Mouse (Mus musculus) kidney, adult 9 months (tissue): ENCODE measurements around the gene Cab39l.
A peak's percentile ranks its signal among the peaks of the same experiment; 100 is the strongest.

ENCODE experiments used
- DNase-seq: peaks from one replicate; pipeline ENCODE4 v3.0.0; 2022

Gene Cab39l

GRCm38 (mm10) chr14:59506139-59506538 is 65.4 kb downstream of the Cab39l start:
- DNase-seq, result no peak

- DNase-seq, result no peak
Measured at GRCm38 (mm10) chr14:59513922-59514444, 73.2 kb downstream of the Cab39l start.

DNA sequence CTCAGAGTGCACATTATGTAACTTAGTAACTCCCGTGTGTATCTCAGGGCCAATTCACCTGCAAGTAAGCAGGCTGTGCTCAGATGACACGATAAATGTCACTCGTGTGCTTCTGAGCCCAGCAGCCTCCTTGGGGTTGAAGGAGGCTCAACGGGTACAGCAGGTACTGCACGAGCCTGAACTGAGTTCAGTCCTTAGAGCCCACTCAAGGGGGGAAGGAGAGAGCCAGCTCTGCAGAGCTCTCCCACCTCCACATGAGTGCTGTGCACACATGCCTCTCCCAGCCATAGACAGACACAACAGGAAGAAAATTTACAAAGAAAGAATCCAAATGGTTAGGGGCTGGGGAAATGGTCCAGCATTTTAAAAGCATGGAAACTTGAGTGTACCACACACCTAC is 85.1 kb downstream of the Cab39l start:
- no peak for DNase-seq

- no peak for DNase-seq
Measured at GRCm38 (mm10) chr14:59530801-59531200, 90.0 kb downstream of the Cab39l start.

DNA sequence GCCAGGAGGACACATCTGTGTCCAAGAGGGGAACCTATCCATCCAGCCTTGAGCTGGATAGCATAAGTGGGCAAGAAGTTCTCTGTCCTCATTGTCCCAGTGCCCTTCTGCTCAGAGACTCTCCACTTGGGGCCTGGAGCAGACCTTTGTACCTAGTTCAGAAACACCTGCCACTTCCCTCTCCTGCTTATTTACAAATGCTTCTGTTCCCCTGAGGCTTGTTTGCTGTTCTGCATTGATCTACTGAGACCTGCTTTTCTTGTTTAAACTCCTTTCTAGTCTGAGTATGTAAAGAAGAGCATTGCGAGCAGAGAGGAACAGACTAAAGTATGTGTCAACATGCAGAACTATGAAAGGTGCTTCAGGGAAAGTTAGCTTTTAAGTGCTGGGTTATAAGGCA is 92.2 kb downstream of the Cab39l start:
- peak; percentile 46 for DNase-seq

DNA sequence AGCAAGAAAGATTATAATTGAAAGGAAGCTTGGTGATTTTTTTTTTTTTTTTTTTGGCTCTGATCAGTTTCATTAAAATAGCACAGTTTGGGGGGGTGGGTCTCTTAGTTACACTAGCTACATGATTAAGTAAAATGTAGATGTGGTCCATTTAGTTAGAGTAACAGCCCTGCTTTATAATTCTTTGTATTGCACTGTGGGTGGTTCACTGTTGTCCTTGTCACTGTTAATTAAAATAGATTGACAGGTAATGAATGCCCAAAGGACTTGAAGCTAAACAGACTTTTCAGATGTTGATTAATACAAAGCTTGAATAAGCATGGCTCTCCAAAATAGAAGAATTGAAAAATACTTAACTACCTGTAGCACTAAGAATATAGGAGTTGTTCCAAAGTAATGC is 93.1 kb downstream of the Cab39l start:
- no peak for DNase-seq

DNA sequence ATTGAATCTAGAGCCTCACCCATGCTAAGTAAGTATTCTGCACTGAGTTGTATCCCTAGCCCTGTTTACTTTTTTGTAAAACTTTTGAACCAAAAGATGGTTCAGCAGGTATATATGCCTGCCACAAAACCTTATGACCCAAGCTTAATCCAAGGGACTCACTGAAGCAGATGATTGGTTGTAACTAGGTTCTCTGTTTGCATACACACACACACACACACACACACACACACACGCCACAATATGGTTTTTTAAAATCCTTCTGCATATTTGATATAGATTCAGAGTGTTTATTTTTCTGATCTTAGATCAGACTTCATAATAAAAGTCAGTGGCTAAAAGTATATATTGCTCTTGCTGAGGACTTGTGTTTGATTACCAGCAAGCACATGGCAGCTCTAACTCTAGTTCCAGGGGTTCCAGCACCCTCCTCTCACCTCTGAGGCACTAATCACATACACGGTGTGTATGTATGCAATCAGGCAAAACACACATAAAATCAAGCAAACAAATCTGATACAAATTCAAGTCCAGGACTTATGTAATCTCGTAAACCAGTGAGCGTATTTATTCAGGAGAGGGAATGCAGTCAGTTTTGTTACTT is 97.2 kb downstream of the Cab39l start:
- no peak for DNase-seq

- DNase-seq, result peak; percentile 47
Measured at GRCm38 (mm10) chr14:59540230-59540629, 99.5 kb downstream of the Cab39l start.

DNA sequence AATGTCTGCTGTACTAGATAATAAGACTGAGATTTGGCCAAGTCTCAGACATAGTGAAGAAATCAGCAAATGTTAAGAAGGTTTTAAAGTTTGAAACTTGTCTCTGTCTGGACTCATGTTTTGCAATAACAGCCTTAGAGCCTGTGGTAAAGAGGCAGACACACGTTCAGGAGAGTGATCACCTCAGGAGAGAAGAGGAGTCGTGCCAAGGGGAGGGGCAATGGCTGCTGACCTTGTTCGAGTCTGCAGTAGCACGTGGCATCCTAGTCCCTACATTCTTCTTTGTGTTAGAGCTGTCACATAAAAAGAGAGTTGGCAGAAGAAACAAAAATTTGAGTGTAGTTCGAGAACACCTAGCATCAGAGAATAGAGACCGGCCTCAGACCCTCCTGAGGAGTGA is 100.0 kb downstream of the Cab39l start:
- peak; percentile 65 for DNase-seq

DNA sequence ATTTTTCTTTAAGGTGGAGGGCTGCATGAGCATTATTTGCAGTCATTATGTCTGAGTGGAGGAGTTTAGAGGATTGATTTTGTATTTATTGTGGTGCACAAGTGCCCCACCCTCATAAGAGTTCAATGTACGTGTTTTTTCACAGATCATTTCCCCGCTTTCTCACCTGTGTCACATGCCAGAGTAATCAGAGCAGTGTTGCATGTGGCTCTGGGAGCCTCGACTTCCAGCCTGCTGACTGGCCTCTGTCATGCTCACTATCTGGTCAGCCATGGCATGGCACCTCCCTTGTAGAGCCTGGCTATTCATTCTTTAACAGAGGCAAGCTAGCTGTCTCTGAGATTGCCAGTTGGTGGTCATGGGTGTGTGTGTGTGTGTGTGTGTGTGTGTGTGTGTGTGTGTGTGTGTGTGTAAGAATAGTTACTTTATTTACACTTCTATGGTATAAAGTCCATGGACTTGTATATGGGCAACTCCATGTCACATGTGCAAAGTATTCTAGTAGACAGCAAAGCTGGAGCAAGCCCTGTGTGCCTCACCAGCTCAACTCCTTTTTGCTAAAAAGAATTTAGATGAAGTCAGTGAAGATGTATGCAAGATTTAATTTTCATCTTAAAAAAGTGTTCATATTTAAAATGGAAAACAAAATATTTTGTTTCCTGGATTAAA is 102.5 kb downstream of the Cab39l start:
- no peak for DNase-seq

GRCm38 (mm10) chr14:59543956-59544355 is 103.2 kb downstream of the Cab39l start:
- no peak for DNase-seq

DNA sequence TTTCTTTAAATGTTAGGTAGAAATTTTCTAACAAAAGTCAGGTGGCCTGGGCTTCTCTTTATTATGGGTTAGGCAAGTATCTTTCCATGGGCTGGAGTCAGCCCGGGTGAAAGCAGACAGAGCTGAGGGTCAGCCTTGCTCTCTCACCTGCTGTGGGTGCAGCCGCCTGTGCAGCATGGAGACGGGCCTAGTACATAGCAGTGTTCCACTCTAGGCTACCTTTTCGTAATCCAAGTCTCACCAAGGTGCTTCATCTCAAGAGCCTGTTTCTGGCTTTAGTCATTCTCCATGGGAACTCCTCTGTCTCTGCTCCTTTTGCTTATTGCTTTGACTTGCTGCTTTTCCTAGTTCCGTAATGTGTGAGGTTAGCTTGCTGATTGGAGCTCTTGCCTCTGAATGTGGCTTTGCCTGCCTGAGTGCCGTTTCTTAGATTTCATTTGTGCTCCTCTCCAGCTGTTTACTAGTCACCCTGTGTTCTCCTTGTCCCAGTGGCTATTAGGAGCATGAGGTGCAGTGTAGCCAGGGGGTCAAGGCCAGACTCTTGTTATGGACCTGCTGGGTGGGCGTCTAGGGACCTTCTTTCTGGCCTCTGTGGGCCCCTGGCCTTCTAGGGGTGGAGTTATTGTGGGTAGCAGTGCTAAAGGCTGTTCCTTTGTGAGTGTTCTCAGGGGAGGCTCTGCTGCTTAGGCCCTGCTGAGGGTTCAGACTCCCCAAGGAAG is 105.5 kb downstream of the Cab39l start:
- DNase-seq, result no peak

DNA sequence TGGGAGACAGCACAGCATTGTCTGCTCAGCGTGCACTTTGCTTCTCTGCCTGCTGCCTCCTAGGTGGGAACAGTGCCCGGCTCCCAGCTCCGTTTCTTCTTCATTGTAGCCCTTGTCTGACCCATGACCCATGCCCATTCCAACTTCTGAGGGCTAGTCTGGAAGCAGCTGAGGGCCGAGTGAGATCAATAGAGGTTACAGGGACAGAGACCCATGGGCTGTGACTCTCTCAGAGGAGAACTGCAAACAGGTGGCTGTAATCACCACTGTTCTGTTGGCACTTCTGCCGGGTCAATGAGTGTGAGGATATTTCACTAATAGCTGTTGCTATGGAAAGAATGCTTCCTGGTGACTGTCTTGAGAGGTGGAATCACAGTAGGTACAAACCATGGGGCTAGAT is 106.8 kb downstream of the Cab39l start:
- no peak for DNase-seq

DNA sequence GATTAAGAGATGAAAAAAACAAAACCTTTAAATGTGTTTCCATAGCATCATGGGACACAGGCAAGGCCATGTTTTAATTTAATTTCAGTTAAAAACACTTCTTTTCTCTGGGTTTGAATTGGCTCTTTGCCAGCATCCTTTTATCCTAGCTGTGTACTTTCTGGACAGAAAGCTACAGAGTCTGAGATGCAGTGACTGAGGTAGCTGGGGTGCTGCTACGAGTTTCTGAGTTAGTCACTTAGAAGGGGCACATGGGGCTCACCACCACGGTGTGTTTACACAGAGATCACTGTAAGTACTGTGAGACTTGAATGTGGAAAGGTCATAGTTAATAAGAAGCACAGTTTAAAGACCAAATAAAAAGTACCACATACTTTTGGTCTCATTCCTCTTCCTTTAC is 107.8 kb downstream of the Cab39l start:
- DNase-seq, result no peak

DNA sequence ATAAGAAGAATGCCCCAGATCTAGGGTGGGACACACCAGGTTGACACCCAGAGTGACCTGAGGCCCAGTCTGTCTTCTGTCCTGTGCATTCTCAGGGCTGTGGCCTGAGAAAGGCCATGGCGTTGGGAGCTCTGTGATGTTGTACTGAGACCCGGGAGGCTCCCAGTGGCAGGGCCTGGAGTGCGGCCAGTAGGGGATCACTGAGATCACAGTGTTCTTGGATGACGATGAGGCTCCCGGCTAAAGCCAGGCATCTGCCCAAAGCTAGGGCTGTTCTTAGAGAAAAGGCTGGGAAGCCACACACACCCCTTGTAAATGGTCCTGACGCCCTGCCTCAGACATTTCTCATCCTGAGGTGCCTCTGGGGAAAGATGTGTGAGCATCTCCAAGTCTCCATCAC is 108.3 kb downstream of the Cab39l start:
- DNase-seq, result peak; percentile 42

- DNase-seq, result peak; percentile 63
Measured at GRCm38 (mm10) chr14:59550841-59551240, 110.1 kb downstream of the Cab39l start.

DNA sequence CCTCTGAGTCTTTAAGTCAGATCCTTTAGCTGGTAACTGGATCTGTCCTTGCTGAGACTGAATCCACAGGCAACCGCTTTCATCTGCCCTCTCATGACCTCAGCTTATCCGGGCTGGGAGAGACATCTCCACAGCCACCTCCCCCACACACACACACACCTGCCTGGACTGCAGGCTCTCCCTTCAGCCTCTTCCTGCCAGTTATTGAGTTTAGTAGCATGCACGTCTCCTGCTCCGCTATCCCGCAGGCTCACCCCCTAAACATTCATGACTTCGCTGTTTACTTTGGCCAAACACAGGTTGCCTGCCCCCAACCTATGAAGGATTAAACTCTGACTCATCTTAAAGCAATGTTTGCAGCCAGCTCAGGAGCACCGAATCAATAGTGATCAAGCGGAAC is 111.2 kb downstream of the Cab39l start:
- DNase-seq, result no peak

- no peak for DNase-seq
Measured at GRCm38 (mm10) chr14:59554025-59554424, 113.3 kb downstream of the Cab39l start.

GRCm38 (mm10) chr14:59555018-59555417 is 114.2 kb downstream of the Cab39l start:
- DNase-seq, result no peak

DNA sequence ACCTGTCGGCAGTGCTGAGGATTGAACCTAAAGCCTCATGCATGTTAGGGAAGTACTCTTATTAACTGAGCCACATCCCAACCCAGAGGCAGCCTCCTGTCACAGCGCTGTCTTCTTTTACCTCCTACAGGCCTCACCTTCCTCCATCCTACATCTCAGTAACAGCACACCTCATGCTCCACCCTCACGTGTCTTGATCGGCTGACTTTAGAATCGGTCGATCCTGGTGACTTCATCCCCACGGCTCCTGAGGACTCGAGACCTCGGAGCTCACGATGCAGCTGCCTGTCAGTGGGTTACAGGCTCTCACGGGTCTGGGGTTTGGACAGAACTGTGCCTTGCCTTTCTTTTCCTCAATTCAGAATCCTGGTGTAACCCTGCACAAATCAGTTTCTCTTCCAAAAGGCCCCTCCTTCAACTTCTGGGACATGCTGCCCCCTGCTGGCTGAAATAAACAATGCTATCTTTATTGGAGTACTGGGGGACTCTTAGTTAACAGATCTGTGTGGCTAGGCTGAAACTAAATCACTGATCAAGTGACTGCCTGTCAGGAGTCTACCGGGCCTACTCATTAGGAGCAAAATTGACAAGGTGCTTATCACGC is 115.3 kb downstream of the Cab39l start:
- DNase-seq, result peak; percentile 81

- no peak for DNase-seq
Measured at GRCm38 (mm10) chr14:59557071-59557470, 116.3 kb downstream of the Cab39l start.

GRCm38 (mm10) chr14:59557886-59558285 is 117.1 kb downstream of the Cab39l start:
- DNase-seq, result no peak

GRCm38 (mm10) chr14:59566756-59567155 is 126.0 kb downstream of the Cab39l start:
- DNase-seq, result no peak

- no peak for DNase-seq
Measured at GRCm38 (mm10) chr14:59576385-59576784, 135.6 kb downstream of the Cab39l start.
